7 mouse cellular contexts compared by ENCODE assay signal in genomic region chr9:121360327-121360954, GRCm38 (mm10).
A peak's percentile ranks its signal among the peaks of the same experiment; 100 is the strongest.
DNase-seq lines count a peak whose midpoint lies in the region; ATAC-seq and TF ChIP-seq lines count a peak whose summit lies in the region.

No protein-coding gene starts in this region.

- DNase-seq in A20 (ENCODE audit: low read depth, low spot score) (peak; percentile 82), CH12.LX (ENCODE audit: extremely low read depth) (no peak)
- DNase-seq in embryonic facial prominence, embryonic 10.5 days (ENCODE audit: low spot score), result no peak
- no peak for DNase-seq in adrenal gland, adult 2 months

- no peak for TF ChIP-seq EP300 in CH12.LX (IDR thresholded peaks at IDR 0.05; ENCODE audit: low read length)

- H3K27me3 ChIP-seq in CH12.LX (replicated peaks), result no peaks in the 10 kb centered on the region
- H3K27me3 ChIP-seq in embryonic facial prominence, embryonic 10.5 days (replicated peaks; ENCODE audit: low read depth, poor library complexity, severe bottlenecking), result no peaks in the 10 kb centered on the region
- no peaks in the 10 kb centered on the region for H3K27me3 ChIP-seq in hindbrain, embryonic 12.5 days
- no peaks in the 10 kb centered on the region for H3K27me3 ChIP-seq in liver, embryonic 12.5 days (replicated peaks)
- no peaks in the 10 kb centered on the region for H3K27me3 ChIP-seq in neural tube, embryonic 15.5 days (replicated peaks)

- H3K4me2 ChIP-seq in CH12.LX (ENCODE audit: insufficient read depth, low read depth, poor library complexity, severe bottlenecking), result no peak overlapping the region
- peak overlapping the region; percentile 14; the same call in 1 of the 2 replicates for H3K4me2 ChIP-seq in hindbrain, embryonic 12.5 days (replicated peaks)
- peak overlapping the region; percentile 64 for H3K4me2 ChIP-seq in liver, embryonic 12.5 days
- peak overlapping the region; percentile 33 for H3K4me2 ChIP-seq in neural tube, embryonic 15.5 days

- H3K9me3 ChIP-seq in CH12.LX (replicated peaks; ENCODE audit: low read length), result no peaks in the 10 kb centered on the region
- no peaks in the 10 kb centered on the region for H3K9me3 ChIP-seq in embryonic facial prominence, embryonic 10.5 days
- H3K9me3 ChIP-seq in hindbrain, embryonic 12.5 days (replicated peaks), result no peaks in the 10 kb centered on the region
- H3K9me3 ChIP-seq in liver, embryonic 12.5 days (replicated peaks), result no peaks in the 10 kb centered on the region
- no peaks in the 10 kb centered on the region for H3K9me3 ChIP-seq in neural tube, embryonic 15.5 days (replicated peaks)

- peak; percentile 79 for ATAC-seq in hindbrain, embryonic 12.5 days (ENCODE audit: low FRiP score)
- peak; percentile 65 for ATAC-seq in liver, embryonic 12.5 days
- ATAC-seq in neural tube, embryonic 15.5 days (ENCODE audit: low FRiP score), result peak; percentile 85

- peak overlapping the region in 2 of 3 experiments; percentile 16 to 29 for H3K4me3 ChIP-seq in CH12.LX (replicated peaks in 1 of 3; ENCODE audit: low read depth in 2 of 3, low read length in 2 of 3, poor library complexity in 1 of 3)
- H3K4me3 ChIP-seq in embryonic facial prominence, embryonic 10.5 days, result peak overlapping the region; percentile 26
- H3K4me3 ChIP-seq in hindbrain, embryonic 12.5 days, result no peak overlapping the region
- H3K4me3 ChIP-seq in liver, embryonic 12.5 days, result peak overlapping the region; percentile 26
- no peak overlapping the region for H3K4me3 ChIP-seq in neural tube, embryonic 15.5 days (replicated peaks)

- no peak for TF ChIP-seq RAD21 in CH12.LX (IDR thresholded peaks at IDR 0.05; ENCODE audit: low read depth, low read length)

- in situ Hi-C loops in CH12.LX (cut with MboI; ENCODE audit: low pct_ligation_motif_present, low pct_unique_long_range_greater_than_20kb, low sequenced_read_pairs), result no loop called here

- no peak overlapping the region for H3K27ac ChIP-seq in CH12.LX (ENCODE audit: insufficient read depth, low read depth)
- peak overlapping the region; percentile 85 for H3K27ac ChIP-seq in embryonic facial prominence, embryonic 10.5 days (replicated peaks)
- H3K27ac ChIP-seq in hindbrain, embryonic 12.5 days, result peak overlapping the region; percentile 92
- H3K27ac ChIP-seq in liver, embryonic 12.5 days, result peak overlapping the region; percentile 78
- H3K27ac ChIP-seq in neural tube, embryonic 15.5 days (replicated peaks), result peak overlapping the region; percentile 90

- TF ChIP-seq POLR2A in CH12.LX (IDR thresholded peaks at IDR 0.05; ENCODE audit: low read depth, low read length), result no peak

- H3K9ac ChIP-seq in CH12.LX (ENCODE audit: insufficient read depth, low read depth), result no peak overlapping the region
- H3K9ac ChIP-seq in hindbrain, embryonic 12.5 days, result peak overlapping the region; percentile 42
- H3K9ac ChIP-seq in liver, embryonic 12.5 days, result peak overlapping the region; percentile 36
- H3K9ac ChIP-seq in neural tube, embryonic 15.5 days (replicated peaks), result peak overlapping the region; percentile 38; the same call in 1 of the 2 replicates

- H3K79me2 ChIP-seq in CH12.LX (replicated peaks; ENCODE audit: control insufficient read depth, extremely low read depth, insufficient read depth, poor library complexity, severe bottlenecking), result no peaks in the 10 kb centered on the region

- 19% methylated on average over 12 of the region's 12 CpGs for WGBS in embryonic facial prominence, embryonic 10.5 days
- WGBS in hindbrain, embryonic 12.5 days, result 7% methylated on average over 11 of the region's 12 CpGs
- WGBS in liver, embryonic 12.5 days (ENCODE audit: insufficient replicate concordance), result 17% methylated on average over 11 of the region's 12 CpGs
- 10% methylated on average over 11 of the region's 12 CpGs for WGBS in neural tube, embryonic 15.5 days

- peaks cover 0 to 25% of the 10 kb centered on the region in 2 experiments; a peak in 2 of 4 replicates for H3K4me1 ChIP-seq in CH12.LX (ENCODE audit: control insufficient read depth in 1 of 2, insufficient read depth in 2 of 2)
- peaks cover 48% of the 10 kb centered on the region for H3K4me1 ChIP-seq in embryonic facial prominence, embryonic 10.5 days
- peaks cover 41% of the 10 kb centered on the region for H3K4me1 ChIP-seq in hindbrain, embryonic 12.5 days
- H3K4me1 ChIP-seq in liver, embryonic 12.5 days, result peaks cover 32% of the 10 kb centered on the region
- H3K4me1 ChIP-seq in neural tube, embryonic 15.5 days, result peaks cover 55% of the 10 kb centered on the region

- peaks cover 15 to 57% of the 10 kb centered on the region in 2 experiments for H3K36me3 ChIP-seq in CH12.LX (replicated peaks in 1 of 2; ENCODE audit: control insufficient read depth in 1 of 2, insufficient read depth in 1 of 2, low read length in 1 of 2)
- peaks cover 17% of the 10 kb centered on the region for H3K36me3 ChIP-seq in embryonic facial prominence, embryonic 10.5 days (replicated peaks)
- H3K36me3 ChIP-seq in hindbrain, embryonic 12.5 days, result peaks cover 13% of the 10 kb centered on the region
- H3K36me3 ChIP-seq in liver, embryonic 12.5 days, result peaks cover 16% of the 10 kb centered on the region
- H3K36me3 ChIP-seq in neural tube, embryonic 15.5 days, result 0 out of 2 replicates have a peak, but pooled peaks cover 7% of the 10 kb centered on the region

- no peak for TF ChIP-seq CTCF in CH12.LX (conservative IDR thresholded peaks at IDR 0.05 in 1 of 2, IDR thresholded peaks at IDR 0.05 in 1 of 2; ENCODE audit: low read depth in 2 of 2, low read length in 2 of 2)

- dilution Hi-C loops in CH12.LX (cut with MboI; ENCODE audit: extremely low pct_ligation_motif_present, extremely low pct_unique_long_range_greater_than_20kb, low sequenced_read_pairs), result no loop called here

TF ChIP-seq in CH12.LX, 34 proteins besides CTCF, POLR2A, EP300 and RAD21:
- TF ChIP-seq ZC3H11A (IDR thresholded peaks at IDR 0.05; ENCODE audit: low read depth, low read length) (no peak), SIN3A (IDR thresholded peaks at IDR 0.05; ENCODE audit: low read length) (no peak), TCF12 (IDR thresholded peaks at IDR 0.05; ENCODE audit: low read depth, low read length) (no peak)

Comparison
In these comparisons a context has a peak if more than half of its experiments do, and no peak if none do; other contexts are left out.
1. H3K4me3 ChIP-seq: peak in CH12.LX (2 of 3), embryonic facial prominence, embryonic 10.5 days (single experiment) and liver, embryonic 12.5 days (single experiment); none in hindbrain, embryonic 12.5 days (single experiment) and neural tube, embryonic 15.5 days (single experiment).
2. Peak in every context shown above with its lines, with median percentiles within 50 percentile points of each other: ATAC-seq.